Comparison of ENCODE assay signal across 27 mouse cellular contexts in the genomic region with DNA sequence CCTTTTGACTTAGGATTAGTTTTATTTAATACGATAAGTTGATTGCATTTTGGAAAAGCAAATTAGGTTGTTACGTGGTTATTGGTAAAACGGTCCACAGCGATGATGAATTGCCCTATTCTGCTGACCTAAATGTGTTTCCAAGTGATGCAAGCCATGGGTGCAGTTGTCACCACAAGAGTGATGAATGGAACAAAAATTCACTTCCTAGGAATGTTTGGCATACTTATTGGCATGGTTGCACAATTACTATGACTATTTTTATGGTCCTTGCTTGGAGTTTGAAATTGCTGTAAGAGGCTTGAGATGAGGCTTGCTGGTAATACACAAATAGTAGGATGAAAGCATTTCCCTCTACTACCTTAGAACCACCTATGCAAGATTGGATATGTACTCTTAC.
DNase-seq lines count a peak whose midpoint lies in the region; ATAC-seq and TF ChIP-seq lines count a peak whose summit lies in the region.
"Had no signal": no experiment of that assay in that cellular context is flagged by ENCODE, and none has a peak within 500 bp of the region (broad histone marks: within the 10 kb centered on the region; RNA-seq: fewer than 3 reads in every experiment).

No protein-coding gene starts in this region.

- no peak overlapping the region for H3K4me3 ChIP-seq in forebrain, postnatal 0 days (ENCODE audit: low read depth, low read length)
- H3K4me3 ChIP-seq: embryonic facial prominence, embryonic 10.5 days; embryonic facial prominence, embryonic 13.5 days; erythroblast, embryonic 14.5 days; forebrain, embryonic 10.5 days; forebrain, embryonic 13.5 days; gastrocnemius, adult 2 months; hindbrain, embryonic 13.5 days; intestine, embryonic 15.5 days had no signal

- H3K27ac ChIP-seq in forebrain, postnatal 0 days (ENCODE audit: low read depth, low read length): no peak overlapping the region
- H3K27ac ChIP-seq: embryonic facial prominence, embryonic 10.5 days; embryonic facial prominence, embryonic 13.5 days; forebrain, embryonic 10.5 days; forebrain, embryonic 13.5 days; gastrocnemius, adult 2 months; hindbrain, embryonic 13.5 days; intestine, embryonic 15.5 days had no signal

- no peaks in the 10 kb centered on the region for H3K4me1 ChIP-seq in forebrain, postnatal 0 days (ENCODE audit: insufficient read depth)
- H3K4me1 ChIP-seq: embryonic facial prominence, embryonic 10.5 days; embryonic facial prominence, embryonic 13.5 days; forebrain, embryonic 13.5 days; intestine, embryonic 15.5 days had no signal

- peak; percentile 25 for DNase-seq in adrenal gland, adult 2 months
- DNase-seq in adrenal gland, adult 8-10 months: no peak
- peak; percentile 28 for DNase-seq in 3134 (ENCODE audit: extremely low read depth, insufficient read length, low spot score)
- peak; percentile 82 for DNase-seq in Muller cell, postnatal 12 days (ENCODE audit: inconsistent ontology term)
- DNase-seq in fibroblast of lung, adult 2 months (ENCODE audit: low read depth): peak; percentile 16
- DNase-seq in forebrain, postnatal 0 days: no peak
- no peak for DNase-seq in kidney, adult 18-20 months
- DNase-seq in urinary bladder, postnatal 10 days (ENCODE audit: low spot score): no peak
- DNase-seq: adrenal gland, postnatal 14 days; cerebellum, adult 11 months; cerebellum, adult 2 months; cerebellum, postnatal 10 days; cerebellum, postnatal 36 days; embryo, embryonic 11 days; gastrocnemius, adult 2 months; gastrocnemius, postnatal 14 days; heart, adult 11 months had no signal

- no peaks in the 10 kb centered on the region for H3K27me3 ChIP-seq in forebrain, postnatal 0 days (ENCODE audit: insufficient read depth, low read length)
- H3K27me3 ChIP-seq: embryonic facial prominence, embryonic 13.5 days; forebrain, embryonic 13.5 days; hindbrain, embryonic 13.5 days; intestine, embryonic 15.5 days had no signal

- WGBS in forebrain, postnatal 0 days: 93% methylated on average over 4 of the region's 4 CpGs

- H3K4me2 ChIP-seq in forebrain, postnatal 0 days (ENCODE audit: low read depth): no peak overlapping the region
- H3K4me2 ChIP-seq: embryonic facial prominence, embryonic 13.5 days; forebrain, embryonic 13.5 days; heart, embryonic 11.5 days; hindbrain, embryonic 13.5 days; intestine, embryonic 15.5 days had no signal

- no peak for TF ChIP-seq CTCF in forebrain, postnatal 0 days (IDR thresholded peaks at IDR 0.05; ENCODE audit: low read depth)

- no peaks in the 10 kb centered on the region for H3K36me3 ChIP-seq in forebrain, postnatal 0 days (ENCODE audit: insufficient read depth)
- H3K36me3 ChIP-seq: embryonic facial prominence, embryonic 10.5 days; embryonic facial prominence, embryonic 13.5 days; forebrain, embryonic 10.5 days; hindbrain, embryonic 13.5 days; intestine, embryonic 15.5 days had no signal

- no peaks in the 10 kb centered on the region for H3K9me3 ChIP-seq in forebrain, postnatal 0 days (ENCODE audit: low read length)
- H3K9me3 ChIP-seq: embryonic facial prominence, embryonic 10.5 days; embryonic facial prominence, embryonic 13.5 days; forebrain, embryonic 10.5 days; forebrain, embryonic 13.5 days; hindbrain, embryonic 13.5 days; intestine, embryonic 15.5 days had no signal

- no peak overlapping the region for H3K9ac ChIP-seq in forebrain, postnatal 0 days
- H3K9ac ChIP-seq: embryonic facial prominence, embryonic 13.5 days; forebrain, embryonic 13.5 days; hindbrain, embryonic 13.5 days; intestine, embryonic 15.5 days had no signal

- no peak for ATAC-seq in forebrain, postnatal 0 days
- ATAC-seq: forebrain, embryonic 13.5 days; forebrain, embryonic 16.5 days; hindbrain, embryonic 16.5 days; intestine, embryonic 15.5 days had no signal

Comparison
In these comparisons a context has a peak if more than half of its experiments do, and no peak if none do; other contexts are left out.
1. DNase-seq: peak in adrenal gland, adult 2 months (single experiment), 3134 (single experiment), Muller cell, postnatal 12 days (single experiment) and fibroblast of lung, adult 2 months (single experiment); none in adrenal gland, adult 8-10 months (single experiment), forebrain, postnatal 0 days (single experiment), kidney, adult 18-20 months (single experiment) and urinary bladder, postnatal 10 days (single experiment).